19 mouse cellular contexts compared by ENCODE assay signal in genomic region chr12:98521311-98521710, GRCm38 (mm10). TPM values are rescaled to one million over a fixed set of nuclear protein-coding genes. Genes with fewer than 3 reads are reported as not detected.
DNase-seq lines count a peak whose midpoint lies in the region; ATAC-seq lines count a peak whose summit lies in the region.
"Had no signal": no experiment of that assay in that cellular context is flagged by ENCODE, and none has a peak within 500 bp of the region (broad histone marks: within the 10 kb centered on the region; RNA-seq: fewer than 3 reads in every experiment).

No protein-coding gene starts in this region.

- H3K4me3 ChIP-seq in hindbrain, embryonic 14.5 days (replicated peaks; ENCODE audit: low read length): no peak overlapping the region
- H3K4me3 ChIP-seq in hindbrain, embryonic 10.5 days: no peak overlapping the region
- H3K4me3 ChIP-seq in kidney, embryonic 16.5 days (ENCODE audit: low read length): no peak overlapping the region
- H3K4me3 ChIP-seq in midbrain, embryonic 13.5 days (replicated peaks): no peak overlapping the region
- no peak overlapping the region for H3K4me3 ChIP-seq in midbrain, embryonic 14.5 days (replicated peaks; ENCODE audit: low read depth, low read length)
- H3K4me3 ChIP-seq in neural tube, embryonic 15.5 days (replicated peaks): no peak overlapping the region
- H3K4me3 ChIP-seq: embryonic facial prominence, embryonic 10.5 days; forebrain, embryonic 15.5 days; heart, embryonic 13.5 days had no signal

- WGBS in hindbrain, embryonic 14.5 days: 80% methylated on average over 4 of the region's 4 CpGs
- 87% methylated on average over 4 of the region's 4 CpGs for WGBS in hindbrain, embryonic 10.5 days
- WGBS in kidney, embryonic 16.5 days: 46% methylated on average over 4 of the region's 4 CpGs
- WGBS in midbrain, embryonic 13.5 days: 79% methylated on average over 4 of the region's 4 CpGs
- 86% methylated on average over 4 of the region's 4 CpGs for WGBS in midbrain, embryonic 14.5 days
- 70% methylated on average over 4 of the region's 4 CpGs for WGBS in neural tube, embryonic 15.5 days

- ATAC-seq in hindbrain, embryonic 14.5 days (ENCODE audit: low FRiP score): no peak
- peak; percentile 82; the same call in 1 of the 2 replicates for ATAC-seq in kidney, embryonic 16.5 days (ENCODE audit: low FRiP score, low TSS enrichment)
- no peak for ATAC-seq in midbrain, embryonic 13.5 days
- ATAC-seq in midbrain, embryonic 14.5 days (ENCODE audit: low FRiP score, low TSS enrichment): no peak
- ATAC-seq in neural tube, embryonic 15.5 days (ENCODE audit: low FRiP score): no peak

- H3K4me2 ChIP-seq in hindbrain, embryonic 14.5 days (replicated peaks): no peak overlapping the region
- H3K4me2 ChIP-seq in kidney, embryonic 16.5 days (replicated peaks; ENCODE audit: low read depth, low read length): no peak overlapping the region
- H3K4me2 ChIP-seq in midbrain, embryonic 13.5 days (replicated peaks): no peak overlapping the region
- no peak overlapping the region for H3K4me2 ChIP-seq in midbrain, embryonic 14.5 days (ENCODE audit: low read length)
- H3K4me2 ChIP-seq in neural tube, embryonic 15.5 days: no peak overlapping the region
- H3K4me2 ChIP-seq: forebrain, embryonic 15.5 days; heart, embryonic 13.5 days had no signal

- H3K36me3 ChIP-seq in hindbrain, embryonic 14.5 days (replicated peaks; ENCODE audit: control insufficient read depth, insufficient read depth): peaks cover 17% of the 10 kb centered on the region
- peaks cover 44% of the 10 kb centered on the region for H3K36me3 ChIP-seq in hindbrain, embryonic 10.5 days
- H3K36me3 ChIP-seq in kidney, embryonic 16.5 days (ENCODE audit: insufficient read depth, low read length): no peaks in the 10 kb centered on the region
- H3K36me3 ChIP-seq in midbrain, embryonic 13.5 days: peaks cover 36% of the 10 kb centered on the region
- H3K36me3 ChIP-seq in midbrain, embryonic 14.5 days (ENCODE audit: control insufficient read depth, insufficient read depth, low read length): peaks cover 22% of the 10 kb centered on the region
- 0 out of 2 replicates have a peak, but pooled peaks cover 7% of the 10 kb centered on the region for H3K36me3 ChIP-seq in neural tube, embryonic 15.5 days
- H3K36me3 ChIP-seq: embryonic facial prominence, embryonic 10.5 days; heart, embryonic 13.5 days had no signal

- H3K27ac ChIP-seq in hindbrain, embryonic 14.5 days: peak overlapping the region; percentile 53
- no peak overlapping the region for H3K27ac ChIP-seq in hindbrain, embryonic 10.5 days
- H3K27ac ChIP-seq in kidney, embryonic 16.5 days (ENCODE audit: low read length): no peak overlapping the region
- peak overlapping the region; percentile 44; the same call in 1 of the 2 replicates for H3K27ac ChIP-seq in midbrain, embryonic 13.5 days
- H3K27ac ChIP-seq in midbrain, embryonic 14.5 days (replicated peaks; ENCODE audit: low read depth, low read length): no peak overlapping the region
- peak overlapping the region; percentile 49 for H3K27ac ChIP-seq in neural tube, embryonic 15.5 days (replicated peaks)
- H3K27ac ChIP-seq: embryonic facial prominence, embryonic 10.5 days; heart, embryonic 13.5 days had no signal

- intact Hi-C loops in left cerebral cortex, postnatal 10 days (cut with DNase I): no loop called here

- no peaks in the 10 kb centered on the region for H3K9me3 ChIP-seq in hindbrain, embryonic 14.5 days (ENCODE audit: control insufficient read depth, low read length)
- H3K9me3 ChIP-seq in hindbrain, embryonic 10.5 days: peaks cover 6% of the 10 kb centered on the region
- H3K9me3 ChIP-seq in kidney, embryonic 16.5 days (ENCODE audit: low read length): no peaks in the 10 kb centered on the region
- no peaks in the 10 kb centered on the region for H3K9me3 ChIP-seq in midbrain, embryonic 13.5 days
- H3K9me3 ChIP-seq in midbrain, embryonic 14.5 days (ENCODE audit: control insufficient read depth, low read length): no peaks in the 10 kb centered on the region
- no peaks in the 10 kb centered on the region for H3K9me3 ChIP-seq in neural tube, embryonic 15.5 days (replicated peaks)
- H3K9me3 ChIP-seq: embryonic facial prominence, embryonic 10.5 days; forebrain, embryonic 15.5 days; heart, embryonic 13.5 days had no signal

- H3K9ac ChIP-seq in hindbrain, embryonic 14.5 days: no peak overlapping the region
- no peak overlapping the region for H3K9ac ChIP-seq in kidney, embryonic 16.5 days (replicated peaks; ENCODE audit: low read length)
- H3K9ac ChIP-seq in midbrain, embryonic 13.5 days (replicated peaks): no peak overlapping the region
- H3K9ac ChIP-seq in midbrain, embryonic 14.5 days (replicated peaks; ENCODE audit: low read length): no peak overlapping the region
- H3K9ac ChIP-seq in neural tube, embryonic 15.5 days (replicated peaks): no peak overlapping the region
- H3K9ac ChIP-seq: forebrain, embryonic 15.5 days; heart, embryonic 13.5 days had no signal

- no peak for DNase-seq in hindbrain, embryonic 14.5 days (ENCODE audit: low spot score)
- no peak for DNase-seq in hindbrain, embryonic 10.5 days (ENCODE audit: low spot score)
- no peak for DNase-seq in kidney, adult 9 months
- DNase-seq in midbrain, embryonic 14.5 days: no peak
- no peak for DNase-seq in left cerebral cortex, postnatal 10 days (ENCODE audit: extremely low spot score in 1 of 2, low spot score in 2 of 2)
- DNase-seq: adrenal gland, adult 8-10 months; adrenal gland, postnatal 36 days; cerebellum, adult 2 months; cerebellum, postnatal 10 days; gastrocnemius, postnatal 36 days; heart, postnatal 36 days had no signal

- H3K4me1 ChIP-seq in hindbrain, embryonic 14.5 days (replicated peaks; ENCODE audit: control insufficient read depth, insufficient read depth, low read length): peaks cover 16% of the 10 kb centered on the region; the same call in 1 of the 2 replicates
- H3K4me1 ChIP-seq in hindbrain, embryonic 10.5 days (replicated peaks): peaks cover 18% of the 10 kb centered on the region
- H3K4me1 ChIP-seq in kidney, embryonic 16.5 days (ENCODE audit: insufficient read depth, low read length): no peaks in the 10 kb centered on the region
- peaks cover 38% of the 10 kb centered on the region for H3K4me1 ChIP-seq in midbrain, embryonic 13.5 days (replicated peaks)
- peaks cover 16% of the 10 kb centered on the region for H3K4me1 ChIP-seq in midbrain, embryonic 14.5 days (ENCODE audit: control insufficient read depth, insufficient read depth, low read length)
- peaks cover 28% of the 10 kb centered on the region for H3K4me1 ChIP-seq in neural tube, embryonic 15.5 days

- H3K27me3 ChIP-seq in hindbrain, embryonic 14.5 days (ENCODE audit: control insufficient read depth, insufficient read depth, low read length): no peaks in the 10 kb centered on the region
- no peaks in the 10 kb centered on the region for H3K27me3 ChIP-seq in hindbrain, embryonic 10.5 days (ENCODE audit: insufficient read depth, poor library complexity, severe bottlenecking)
- H3K27me3 ChIP-seq in kidney, embryonic 16.5 days (ENCODE audit: insufficient read depth, low read length): no peaks in the 10 kb centered on the region
- H3K27me3 ChIP-seq in midbrain, embryonic 13.5 days: no peaks in the 10 kb centered on the region
- H3K27me3 ChIP-seq in midbrain, embryonic 14.5 days (ENCODE audit: control insufficient read depth, insufficient read depth, low read length): no peaks in the 10 kb centered on the region
- no peaks in the 10 kb centered on the region for H3K27me3 ChIP-seq in neural tube, embryonic 15.5 days (replicated peaks)
- H3K27me3 ChIP-seq: forebrain, embryonic 15.5 days; heart, embryonic 13.5 days had no signal

RNA-seq across cellular contexts. Expression of gene Kcnk10, which starts 56.8 kb away (rescaled TPM):
- 39.7 and 48.1 TPM in 2 replicates for polyA plus RNA-seq in hindbrain, embryonic 14.5 days (2014; fragmentation: Nextera tagmentation; extraction: Ambion mirVana)
- 21.5 and 36.1 TPM in 2 replicates for polyA plus RNA-seq in hindbrain, embryonic 10.5 days (2016; fragmentation: Nextera tagmentation; extraction: Ambion mirVana)
- polyA plus RNA-seq in kidney, embryonic 16.5 days (2015; fragmentation: Nextera tagmentation; extraction: Ambion mirVana): 1.0 and 1.6 TPM in 2 replicates
- polyA plus RNA-seq in midbrain, embryonic 13.5 days (2015; fragmentation: Nextera tagmentation; extraction: Ambion mirVana): 51.8 and 53.9 TPM in 2 replicates
- 49.1 and 53.6 TPM in 2 replicates for polyA plus RNA-seq in midbrain, embryonic 14.5 days (2014; fragmentation: Nextera tagmentation; extraction: Ambion mirVana)
- polyA plus RNA-seq in neural tube, embryonic 15.5 days (2015; fragmentation: Nextera tagmentation; extraction: Ambion mirVana): 30.0 and 31.5 TPM in 2 replicates
- total RNA-seq in left cerebral cortex, postnatal 10 days (2021): 10 to 100 TPM; 44.2 to 46.2 TPM
- total RNA-seq: gastrocnemius, adult 8-10 months; gastrocnemius, postnatal 36 days had no signal
- polyA plus RNA-seq: heart, postnatal 0 days had no signal

Comparison
In these comparisons a context has a peak if more than half of its experiments do, and no peak if none do; other contexts are left out.
1. H3K27ac ChIP-seq: peak in hindbrain, embryonic 14.5 days (single experiment), midbrain, embryonic 13.5 days (single experiment) and neural tube, embryonic 15.5 days (single experiment); none in hindbrain, embryonic 10.5 days (single experiment), kidney, embryonic 16.5 days (single experiment) and midbrain, embryonic 14.5 days (single experiment).